Mouse (Mus musculus): ENCODE data around the gene Ramac. TPM values are rescaled to one million over a fixed set of nuclear protein-coding genes. Genes with fewer than 3 reads are reported as not detected.

Gene Ramac
- polyA plus RNA-seq (2014; fragmentation: Nextera tagmentation; extraction: Ambion mirVana), result 107 TPM in 2 replicates

DNA sequence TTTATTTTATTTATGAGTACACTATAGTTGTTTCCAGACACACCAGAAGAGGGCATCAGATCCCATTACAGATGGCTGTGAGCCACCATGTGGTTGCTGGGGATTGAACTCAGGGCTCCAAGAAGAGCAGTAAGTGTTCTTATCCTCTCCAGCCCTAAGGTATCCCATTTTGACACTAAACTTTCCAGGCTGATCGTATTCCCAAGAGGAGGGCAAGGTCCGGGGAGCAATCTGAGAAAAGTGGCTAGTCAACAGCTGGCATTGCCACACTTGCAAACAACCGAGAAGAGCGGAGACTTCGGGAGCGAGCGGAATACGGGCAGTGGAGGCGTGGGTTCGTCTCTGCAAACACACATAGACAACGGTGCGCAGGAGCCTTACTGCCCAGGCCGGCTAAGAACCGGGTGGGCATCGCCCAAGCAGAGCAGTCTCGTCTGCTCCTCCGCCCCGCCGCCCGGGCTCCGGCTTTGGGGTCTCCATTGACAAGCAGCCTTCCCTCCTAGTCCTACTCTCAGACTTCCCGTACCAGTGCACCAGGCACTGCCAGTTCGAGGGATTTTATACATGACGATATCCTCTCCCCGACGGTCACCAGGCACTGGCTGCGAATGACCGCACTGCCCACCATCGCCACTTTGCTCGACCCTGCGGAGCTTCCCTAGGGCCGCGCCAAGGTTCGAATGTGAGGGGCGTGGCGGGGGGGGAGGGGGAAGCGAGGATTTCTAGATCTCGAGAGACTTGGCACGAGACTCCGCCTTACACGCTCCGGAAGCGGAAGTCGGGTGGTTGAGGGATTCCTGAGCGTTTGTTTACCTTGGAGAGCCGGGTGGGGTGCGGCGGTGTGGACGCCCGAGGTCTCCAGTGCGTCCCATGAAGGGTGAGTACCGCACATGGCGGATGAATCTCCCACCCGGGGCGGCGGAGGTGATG lies at the start of gene Ramac:
Gene Ramac (plus strand): TSS at position 746 of the 930 bp plus-strand sequence.
- H3K4me2 ChIP-seq (ENCODE audit: low read depth, low read length), result peak within 1 kb of the TSS; percentile 78
- H3K4me3 ChIP-seq (ENCODE audit: low read depth, low read length), result peak within 1 kb of the TSS; percentile 79
- no peaks in the 10 kb centered on the region for H3K9me3 ChIP-seq (ENCODE audit: control insufficient read depth, low read length)
- DNase-seq (ENCODE audit: low spot score) (peak; percentile 98), ATAC-seq (ENCODE audit: low read depth) (peak; percentile 96)
- no peaks in the 10 kb centered on the region for H3K36me3 ChIP-seq (ENCODE audit: control insufficient read depth, insufficient read depth, low read length)
- H3K27ac ChIP-seq (replicated peaks; ENCODE audit: low read depth, low read length), result peak within 1 kb of the TSS; percentile 86
- H3K9ac ChIP-seq (ENCODE audit: low read depth, low read length), result peak within 1 kb of the TSS; percentile 91
- under 1% methylated on average over 47 of the region's 56 CpGs for WGBS
- H3K27me3 ChIP-seq (replicated peaks; ENCODE audit: control insufficient read depth, insufficient read depth, low read length), result no peaks in the 10 kb centered on the region
- peaks cover 11% of the 10 kb centered on the region for H3K4me1 ChIP-seq (ENCODE audit: control insufficient read depth, insufficient read depth, low read length)

DNA sequence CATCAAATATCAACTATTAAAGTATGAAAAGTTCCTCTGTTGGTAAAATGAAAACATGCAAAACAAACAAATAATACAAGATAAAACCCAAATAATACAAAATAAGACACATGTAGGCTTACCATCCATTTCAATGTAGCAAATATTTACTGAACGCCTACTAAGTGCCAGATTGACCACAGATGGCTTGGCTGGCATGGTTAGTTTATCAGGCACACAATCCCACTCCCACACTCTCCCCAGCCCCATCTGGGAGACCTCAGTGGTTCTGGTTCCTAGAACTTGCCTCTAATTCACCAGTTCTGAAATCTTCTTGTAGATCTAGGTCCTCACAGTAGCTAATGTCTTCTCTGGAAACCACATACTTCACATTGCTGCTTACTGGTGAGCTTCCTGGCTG lies 44.1 kb upstream of the Ramac start:
- Histone ChIP-seq H3K4me1 (ENCODE audit: control insufficient read depth, insufficient read depth, low read length) (peaks cover 4% of the 10 kb centered on the region; the same call in 1 of the 2 replicates), H3K4me3 (ENCODE audit: low read depth, low read length) (no peak overlapping the region), H3K4me2 (ENCODE audit: low read depth, low read length) (no peak overlapping the region), H3K36me3 (ENCODE audit: control insufficient read depth, insufficient read depth, low read length) (no peaks in the 10 kb centered on the region), H3K27me3 (replicated peaks; ENCODE audit: control insufficient read depth, insufficient read depth, low read length) (no peaks in the 10 kb centered on the region), H3K9ac (ENCODE audit: low read depth, low read length) (no peak overlapping the region), H3K27ac (replicated peaks; ENCODE audit: low read depth, low read length) (no peak overlapping the region), H3K9me3 (ENCODE audit: control insufficient read depth, low read length) (no peaks in the 10 kb centered on the region)
- ATAC-seq (ENCODE audit: low read depth) (no peak), DNase-seq (ENCODE audit: low spot score) (no peak)
- WGBS, result 85% methylated on average over 1 of the region's 1 CpGs

DNA sequence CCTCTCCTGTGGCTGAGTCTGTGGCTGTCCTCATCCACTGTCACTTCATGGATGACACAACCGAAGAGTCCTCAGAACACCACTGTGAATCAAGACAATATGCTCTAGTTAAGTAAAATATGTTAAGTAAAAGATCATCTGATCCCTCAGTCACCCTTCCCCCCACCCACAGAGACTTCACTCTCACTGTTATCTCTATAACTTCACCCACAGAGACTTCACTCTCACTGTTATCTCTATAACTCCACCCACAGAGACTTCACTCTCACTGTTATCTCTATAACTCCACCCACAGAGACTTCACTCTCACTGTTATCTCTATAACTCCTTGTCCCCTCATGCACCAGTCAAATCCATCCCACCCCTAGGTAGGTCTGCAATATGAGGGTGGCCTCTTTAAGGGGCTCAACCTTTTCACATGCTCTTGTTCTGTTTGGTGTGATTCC lies 43.5 kb upstream of the Ramac start:
- Histone ChIP-seq H3K27ac (replicated peaks; ENCODE audit: low read depth, low read length) (no peak overlapping the region), H3K4me2 (ENCODE audit: low read depth, low read length) (no peak overlapping the region), H3K27me3 (replicated peaks; ENCODE audit: control insufficient read depth, insufficient read depth, low read length) (no peaks in the 10 kb centered on the region), H3K36me3 (ENCODE audit: control insufficient read depth, insufficient read depth, low read length) (no peaks in the 10 kb centered on the region), H3K9me3 (ENCODE audit: control insufficient read depth, low read length) (no peaks in the 10 kb centered on the region), H3K4me3 (ENCODE audit: low read depth, low read length) (no peak overlapping the region), H3K4me1 (ENCODE audit: control insufficient read depth, insufficient read depth, low read length) (peaks cover 4% of the 10 kb centered on the region; the same call in 1 of the 2 replicates), H3K9ac (ENCODE audit: low read depth, low read length) (no peak overlapping the region)
- DNase-seq (ENCODE audit: low spot score) (no peak), ATAC-seq (ENCODE audit: low read depth) (no peak)
- WGBS, result 94% methylated on average over 1 of the region's 1 CpGs

DNA sequence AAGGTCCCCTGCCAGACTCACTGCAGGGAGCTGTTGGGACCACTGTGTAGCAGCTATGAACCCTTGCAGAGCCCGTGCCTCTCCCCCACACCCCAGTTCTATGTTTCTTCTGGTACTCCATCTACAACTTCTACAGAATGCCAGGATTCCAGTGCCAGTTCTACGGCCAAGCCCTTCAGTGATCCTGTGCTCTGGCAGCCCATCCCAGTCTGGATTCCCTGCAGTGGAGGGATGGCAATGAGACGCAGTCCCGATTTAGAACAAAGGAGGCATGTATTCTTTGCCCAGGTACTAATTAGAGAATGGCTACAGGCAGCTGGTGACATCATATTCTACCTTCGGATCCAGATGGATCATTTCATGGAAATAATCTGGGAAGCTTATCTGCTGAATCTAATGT lies 41.5 kb upstream of the Ramac start:
- no peak overlapping the region for H3K4me2 ChIP-seq (ENCODE audit: low read depth, low read length)

DNA sequence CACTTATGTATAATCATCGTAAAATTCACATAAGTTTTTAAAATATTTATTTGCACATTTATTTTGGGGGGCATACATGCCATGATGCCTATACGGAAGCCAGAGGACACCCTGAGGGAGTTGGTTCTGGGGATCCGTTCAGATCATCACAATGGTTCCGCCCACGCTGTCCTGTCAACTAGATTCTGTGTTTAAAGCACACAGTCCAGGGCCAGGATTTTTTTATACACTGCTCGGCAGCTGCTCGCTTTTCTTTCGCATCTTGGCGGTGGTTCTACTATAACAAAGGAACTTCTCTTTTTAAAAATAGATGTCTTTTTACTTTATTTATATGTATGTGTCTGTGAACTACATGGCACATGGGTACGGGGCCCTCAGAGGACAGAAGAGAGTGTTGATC lies 38.9 kb upstream of the Ramac start:
- Histone ChIP-seq H3K4me2 (ENCODE audit: low read depth, low read length) (no peak overlapping the region), H3K27ac (replicated peaks; ENCODE audit: low read depth, low read length) (no peak overlapping the region), H3K9me3 (ENCODE audit: control insufficient read depth, low read length) (no peaks in the 10 kb centered on the region), H3K4me1 (ENCODE audit: control insufficient read depth, insufficient read depth, low read length) (peaks cover 4% of the 10 kb centered on the region; the same call in 1 of the 2 replicates), H3K36me3 (ENCODE audit: control insufficient read depth, insufficient read depth, low read length) (no peaks in the 10 kb centered on the region), H3K4me3 (ENCODE audit: low read depth, low read length) (no peak overlapping the region), H3K9ac (ENCODE audit: low read depth, low read length) (no peak overlapping the region), H3K27me3 (replicated peaks; ENCODE audit: control insufficient read depth, insufficient read depth, low read length) (no peaks in the 10 kb centered on the region)
- WGBS, result 88% methylated on average over 10 of the region's 10 CpGs
- ATAC-seq (ENCODE audit: low read depth) (no peak), DNase-seq (ENCODE audit: low spot score) (no peak)

More for the DNA sequence above, 41.5 kb upstream of the Ramac start:
- WGBS, result 54% methylated on average over 5 of the region's 5 CpGs
- Histone ChIP-seq H3K9me3 (ENCODE audit: control insufficient read depth, low read length) (no peaks in the 10 kb centered on the region), H3K4me1 (ENCODE audit: control insufficient read depth, insufficient read depth, low read length) (peaks cover 4% of the 10 kb centered on the region; the same call in 1 of the 2 replicates), H3K27me3 (replicated peaks; ENCODE audit: control insufficient read depth, insufficient read depth, low read length) (no peaks in the 10 kb centered on the region), H3K36me3 (ENCODE audit: control insufficient read depth, insufficient read depth, low read length) (no peaks in the 10 kb centered on the region), H3K27ac (replicated peaks; ENCODE audit: low read depth, low read length) (no peak overlapping the region), H3K4me3 (ENCODE audit: low read depth, low read length) (no peak overlapping the region), H3K9ac (ENCODE audit: low read depth, low read length) (no peak overlapping the region)
- DNase-seq (ENCODE audit: low spot score), result no peak
- no peak for ATAC-seq (ENCODE audit: low read depth)

DNA sequence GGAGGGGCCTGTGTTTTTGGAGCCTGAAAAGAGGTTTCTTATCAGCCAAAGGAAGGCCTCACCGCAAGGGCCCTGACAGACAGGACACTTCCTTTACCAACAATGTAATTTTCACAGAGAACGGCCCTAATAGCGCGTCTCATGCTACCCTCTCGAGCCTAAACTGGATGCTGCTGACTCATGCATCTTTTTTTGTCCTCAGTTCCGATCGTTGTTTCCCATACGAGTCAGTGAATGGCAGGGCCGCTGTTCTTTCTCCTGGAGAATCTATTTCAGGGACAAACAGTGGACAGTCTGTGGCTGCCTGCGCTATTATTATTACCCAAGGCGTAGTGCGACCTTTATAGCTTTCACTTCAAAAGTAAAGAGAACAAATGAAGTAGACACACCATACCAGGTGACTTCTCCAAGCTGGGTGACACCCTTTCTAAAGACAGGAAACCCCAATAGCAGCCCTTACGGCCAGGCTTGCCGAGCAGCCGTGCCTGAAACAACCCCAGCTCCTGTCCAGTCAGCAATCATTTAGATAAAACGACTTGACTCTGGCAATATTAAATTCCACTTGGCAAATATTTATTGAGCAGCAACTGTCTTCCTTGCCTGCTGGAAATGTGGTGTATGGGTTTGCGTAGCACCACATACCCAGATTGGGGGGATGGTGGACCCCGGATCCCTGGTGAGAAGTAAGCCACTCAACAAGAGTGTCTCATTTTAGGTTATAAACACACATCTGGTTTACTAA lies 36.6 kb upstream of the Ramac start:
- Histone ChIP-seq H3K4me1 (ENCODE audit: control insufficient read depth, insufficient read depth, low read length) (peaks cover 4% of the 10 kb centered on the region; the same call in 1 of the 2 replicates), H3K9me3 (ENCODE audit: control insufficient read depth, low read length) (no peaks in the 10 kb centered on the region), H3K27ac (replicated peaks; ENCODE audit: low read depth, low read length) (no peak overlapping the region), H3K4me3 (ENCODE audit: low read depth, low read length) (no peak overlapping the region), H3K36me3 (ENCODE audit: control insufficient read depth, insufficient read depth, low read length) (no peaks in the 10 kb centered on the region), H3K27me3 (replicated peaks; ENCODE audit: control insufficient read depth, insufficient read depth, low read length) (no peaks in the 10 kb centered on the region), H3K4me2 (ENCODE audit: low read depth, low read length) (no peak overlapping the region), H3K9ac (ENCODE audit: low read depth, low read length) (no peak overlapping the region)
- ATAC-seq (ENCODE audit: low read depth), result no peak
- DNase-seq (ENCODE audit: low spot score), result peak; percentile 13
- WGBS, result 74% methylated on average over 18 of the region's 18 CpGs

DNA sequence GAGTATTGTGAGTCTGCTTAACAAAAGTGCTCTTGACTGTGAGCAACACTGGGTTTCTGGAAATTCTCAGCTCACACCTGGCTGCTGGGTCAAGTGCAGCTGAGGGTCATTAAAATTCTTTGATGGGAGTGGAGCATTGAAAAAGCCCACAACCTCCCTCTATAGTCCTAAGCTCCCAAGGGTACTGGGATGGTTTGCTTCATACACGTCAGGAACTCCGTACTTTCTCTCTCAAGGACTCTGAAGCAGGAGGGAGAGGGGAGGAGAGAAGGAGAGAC lies 36.1 kb upstream of the Ramac start:
- no peak overlapping the region for H3K4me3 ChIP-seq (ENCODE audit: low read depth, low read length)
- 37% methylated on average over 2 of the region's 2 CpGs for WGBS
- no peaks in the 10 kb centered on the region for H3K4me1 ChIP-seq (ENCODE audit: control insufficient read depth, insufficient read depth, low read length)
- DNase-seq (ENCODE audit: low spot score) (peak; percentile 37), ATAC-seq (ENCODE audit: low read depth) (no peak; the same call in 1 of the 2 replicates)
- no peak overlapping the region for H3K27ac ChIP-seq (replicated peaks; ENCODE audit: low read depth, low read length)
- no peaks in the 10 kb centered on the region for H3K36me3 ChIP-seq (ENCODE audit: control insufficient read depth, insufficient read depth, low read length)
- H3K9me3 ChIP-seq (ENCODE audit: control insufficient read depth, low read length), result no peaks in the 10 kb centered on the region
- H3K9ac ChIP-seq (ENCODE audit: low read depth, low read length), result no peak overlapping the region
- H3K4me2 ChIP-seq (ENCODE audit: low read depth, low read length), result no peak overlapping the region
- no peaks in the 10 kb centered on the region for H3K27me3 ChIP-seq (replicated peaks; ENCODE audit: control insufficient read depth, insufficient read depth, low read length)

DNA sequence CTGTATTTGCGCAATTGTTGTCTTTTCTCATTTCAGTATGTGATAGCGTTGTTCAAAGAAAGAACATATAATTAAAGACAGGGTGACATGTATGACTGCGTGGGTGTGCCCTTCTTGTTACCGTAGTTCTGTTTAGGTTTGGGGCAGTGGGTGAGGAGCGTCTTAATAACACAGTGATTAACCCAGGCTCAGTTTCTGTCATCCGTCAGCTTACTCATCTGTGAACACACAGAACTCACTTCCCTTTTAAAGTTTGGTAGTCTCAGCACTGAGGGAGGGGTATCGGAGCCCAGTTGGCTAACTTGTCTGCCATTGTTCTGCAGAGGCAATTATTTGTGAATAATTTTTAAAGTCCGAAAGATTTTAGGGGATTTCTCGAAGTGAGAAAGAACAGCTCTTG lies 35.0 kb upstream of the Ramac start:
- H3K27me3 ChIP-seq (replicated peaks; ENCODE audit: control insufficient read depth, insufficient read depth, low read length), result no peaks in the 10 kb centered on the region
- DNase-seq (ENCODE audit: low spot score) (no peak), ATAC-seq (ENCODE audit: low read depth) (no peak)
- H3K4me2 ChIP-seq (ENCODE audit: low read depth, low read length), result no peak overlapping the region
- H3K27ac ChIP-seq (replicated peaks; ENCODE audit: low read depth, low read length), result no peak overlapping the region
- H3K9ac ChIP-seq (ENCODE audit: low read depth, low read length), result no peak overlapping the region
- WGBS, result 75% methylated on average over 9 of the region's 9 CpGs
- H3K4me3 ChIP-seq (ENCODE audit: low read depth, low read length), result no peak overlapping the region
- no peaks in the 10 kb centered on the region for H3K9me3 ChIP-seq (ENCODE audit: control insufficient read depth, low read length)
- H3K36me3 ChIP-seq (ENCODE audit: control insufficient read depth, insufficient read depth, low read length), result no peaks in the 10 kb centered on the region
- no peaks in the 10 kb centered on the region for H3K4me1 ChIP-seq (ENCODE audit: control insufficient read depth, insufficient read depth, low read length)

All from embryonic facial prominence, embryonic 14.5 days (tissue).